Mouse (Mus musculus) C2C12 (cell line): Measurements from ENCODE around the gene Ola1.

ENCODE experiments used
- CTCF ChIP-seq: IDR thresholded peaks from one replicate; pipeline ENCODE4 v1.5.1; 2011; ENCODE audit not compliant: control insufficient read depth, insufficient read depth, insufficient read length
- MAX ChIP-seq: IDR thresholded peaks from one replicate; pipeline ENCODE4 v1.6.1; 2011; ENCODE audit warnings: mild to moderate bottlenecking, control low read depth
- MYOG ChIP-seq: IDR thresholded peaks from one replicate; pipeline ENCODE4 v1.6.1; 2011; ENCODE audit not compliant: control insufficient read depth, insufficient read length; ENCODE audit errors: extremely low read depth
- USF1 ChIP-seq: IDR thresholded peaks from one replicate; pipeline ENCODE4 v1.6.1; 2011; ENCODE audit warnings: low read depth, mild to moderate bottlenecking, control low read depth, moderate library complexity

DNA sequence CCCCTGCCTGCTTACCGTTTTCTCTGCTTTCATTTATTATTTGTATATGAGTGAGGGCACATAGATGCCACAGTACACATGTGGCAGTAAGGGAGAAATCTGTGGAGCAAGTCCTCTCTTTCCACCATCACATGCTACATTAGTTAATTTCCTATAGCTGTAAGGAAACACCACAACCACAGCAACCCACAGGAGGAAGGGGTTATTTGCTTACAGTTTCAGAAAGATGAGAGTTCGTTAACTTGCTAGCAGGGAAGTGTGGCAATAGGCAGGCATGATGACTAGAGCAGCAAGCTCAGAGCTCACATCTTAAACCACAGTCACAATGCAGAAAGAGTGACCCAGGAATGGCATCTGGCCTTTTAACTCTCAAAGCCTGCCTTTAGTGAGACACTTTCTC, 58.0 kb downstream of the Ola1 start:
- TF ChIP-seq CTCF (no peak), USF1 (no peak), MAX (no peak), MYOG (no peak)
